Mouse (Mus musculus): ENCODE measurements around the gene Serpinb7.

Gene Serpinb7

GRCm38 (mm10) chr1:107489577-107489976, 90.1 kb downstream of the Serpinb7 start:
- DNase-seq (ENCODE audit: extremely low spot score): no peak

GRCm38 (mm10) chr1:107496789-107497188, 97.3 kb downstream of the Serpinb7 start:
- DNase-seq (ENCODE audit: extremely low spot score): no peak

DNA sequence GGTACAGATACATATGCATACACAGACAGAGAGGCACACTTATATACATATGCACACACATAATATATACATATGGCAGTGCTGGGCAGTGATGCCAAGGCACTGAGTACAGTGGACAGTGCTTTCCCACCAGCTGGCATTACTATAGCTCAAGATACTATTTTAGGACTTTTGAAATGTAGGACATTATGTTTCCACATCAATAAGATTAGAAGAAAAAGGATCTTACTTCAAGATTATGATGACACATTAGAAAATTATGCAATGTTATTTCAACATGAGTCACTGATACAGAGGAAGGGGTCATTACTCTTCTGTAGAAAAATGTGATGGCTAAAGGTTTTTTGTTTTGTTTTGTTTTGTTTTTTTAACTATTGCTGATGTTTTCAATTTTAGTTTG, 102.6 kb downstream of the Serpinb7 start:
- DNase-seq (ENCODE audit: extremely low spot score): no peak
